Mouse (Mus musculus) kidney, embryonic 15.5 days (tissue): ENCODE results near the gene Msi1. TPM values are rescaled to one million over a fixed set of nuclear protein-coding genes. Genes with fewer than 3 reads are reported as not detected.

Experiments
- ATAC-seq: fragments of 200-750 bp; cut with Nextera tagmentation; replicated peaks from 2 replicates; pipeline ENCODE4 v1.8.0; 2017; ENCODE audit warnings: moderate TSS enrichment; ENCODE audit not compliant: low FRiP score
- H3K27ac ChIP-seq: fragments of 300-500 bp; sonication (generic); 2 replicates; pipeline ENCODE4 v1.5.1; 2015; ENCODE audit warnings: mild to moderate bottlenecking, inconsistent platforms
- H3K27me3 ChIP-seq: fragments of 300-500 bp; sonication (generic); 2 replicates; pipeline ENCODE4 v1.6.1; 2015; ENCODE audit warnings: inconsistent platforms
- H3K36me3 ChIP-seq: fragments of 300-500 bp; sonication (generic); 2 replicates; pipeline ENCODE4 v1.6.1; 2015; ENCODE audit warnings: inconsistent platforms
- H3K4me1 ChIP-seq: fragments of 300-500 bp; sonication (generic); 2 replicates; pipeline ENCODE4 v1.6.1; 2015; ENCODE audit warnings: inconsistent platforms
- H3K4me2 ChIP-seq: fragments of 300-500 bp; sonication (generic); 2 replicates; pipeline ENCODE4 v1.6.1; 2015; ENCODE audit warnings: moderate library complexity, mild to moderate bottlenecking, inconsistent platforms
- H3K4me3 ChIP-seq: fragments of 300-500 bp; sonication (generic); replicated peaks from 2 replicates; pipeline ENCODE4 v1.5.1; 2015; ENCODE audit warnings: mild to moderate bottlenecking, inconsistent platforms
- H3K9ac ChIP-seq: fragments of 300-500 bp; sonication (generic); 2 replicates; pipeline ENCODE4 v1.6.1; 2015; ENCODE audit warnings: mild to moderate bottlenecking, inconsistent platforms
- H3K9me3 ChIP-seq: fragments of 300-500 bp; sonication (generic); replicated peaks from 2 replicates; pipeline ENCODE4 v1.6.1; 2016; ENCODE audit warnings: inconsistent platforms
- WGBS: fragments of 180-500 bp; shearing (Covaris S2); methylation state at CpG from one replicate; pipeline ENCODE4 v1.1.7; 2015; ENCODE audit warnings: mixed read lengths; 5-methylcytosine and 5-hydroxymethylcytosine counted together
- polyA plus RNA-seq: library from polyadenylated mRNA; unstranded; fragments of >200 nt; fragmentation: Nextera tagmentation; extraction: Ambion mirVana; gene quantifications from 2 replicates; pipeline ENCODE4 v1.2.1, GENCODE M21; 2015

The Msi1 gene
- 21.1 and 22.0 TPM in 2 replicates for polyA plus RNA-seq

- Histone ChIP-seq H3K4me2 (peak within 1 kb of the TSS; percentile 88), H3K4me1 (peaks cover 53% of the 10 kb centered on the region), H3K36me3 (peaks cover 13% of the 10 kb centered on the region; the same call in 1 of the 2 replicates), H3K4me3 (peak within 1 kb of the TSS; percentile 97), H3K27me3 (peaks cover 17% of the 10 kb centered on the region), H3K9ac (peak within 1 kb of the TSS; percentile 97), H3K27ac (peak within 1 kb of the TSS; percentile 79), H3K9me3 (no peaks in the 10 kb centered on the region)
- under 1% methylated on average over 39 of the region's 117 CpGs for WGBS
- ATAC-seq = peak; percentile 69
These were observed at the start of gene Msi1 for GRCm38 (mm10) chr5:115429359-115430186. TSS of gene Msi1 (plus strand) at chr5:115429599.

- WGBS = 16% methylated on average over 9 of the region's 9 CpGs
These were observed 37.5 kb upstream of the Msi1 start for GRCm38 (mm10) chr5:115391935-115392334.

GRCm38 (mm10) chr5:115392969-115393368 lies 36.4 kb upstream of the Msi1 start:
- H3K4me2 ChIP-seq = no peak overlapping the region
- ATAC-seq = no peak

More at GRCm38 (mm10) chr5:115391935-115392334, 37.5 kb upstream of the Msi1 start:
- H3K9me3 ChIP-seq = no peaks in the 10 kb centered on the region
- peaks cover 32% of the 10 kb centered on the region for H3K4me1 ChIP-seq
- ATAC-seq = no peak
- H3K4me2 ChIP-seq = no peak overlapping the region
- no peaks in the 10 kb centered on the region for H3K27me3 ChIP-seq
- H3K4me3 ChIP-seq = no peak overlapping the region
- peak overlapping the region; percentile 20; the same call in 1 of the 2 replicates for H3K27ac ChIP-seq
- no peaks in the 10 kb centered on the region for H3K36me3 ChIP-seq
- no peak overlapping the region for H3K9ac ChIP-seq

GRCm38 (mm10) chr5:115394223-115394622 lies 35.2 kb upstream of the Msi1 start:
- H3K27ac ChIP-seq = peak overlapping the region; percentile 60
- no peaks in the 10 kb centered on the region for H3K9me3 ChIP-seq
- H3K4me1 ChIP-seq = peaks cover 47% of the 10 kb centered on the region
- 0 out of 2 replicates have a peak, but pooled peaks cover 3% of the 10 kb centered on the region for H3K27me3 ChIP-seq
- ATAC-seq = peak; percentile 93
- H3K4me2 ChIP-seq = peak overlapping the region; percentile 27
- no peak overlapping the region for H3K4me3 ChIP-seq
- WGBS = 3% methylated on average over 8 of the region's 8 CpGs
- H3K9ac ChIP-seq = no peak overlapping the region
- no peaks in the 10 kb centered on the region for H3K36me3 ChIP-seq

More at GRCm38 (mm10) chr5:115392969-115393368, 36.4 kb upstream of the Msi1 start:
- H3K9me3 ChIP-seq = no peaks in the 10 kb centered on the region
- no peaks in the 10 kb centered on the region for H3K36me3 ChIP-seq
- no peak overlapping the region for H3K27ac ChIP-seq
- peaks cover 35% of the 10 kb centered on the region for H3K4me1 ChIP-seq
- no peak overlapping the region for H3K4me3 ChIP-seq
- H3K9ac ChIP-seq = no peak overlapping the region
- 0 out of 2 replicates have a peak, but pooled peaks cover 3% of the 10 kb centered on the region for H3K27me3 ChIP-seq
- 80% methylated on average over 1 of the region's 1 CpGs for WGBS

- Histone ChIP-seq H3K9me3 (no peaks in the 10 kb centered on the region), H3K27me3 (0 out of 2 replicates have a peak, but pooled peaks cover 3% of the 10 kb centered on the region), H3K27ac (peak overlapping the region; percentile 60), H3K4me2 (peak overlapping the region; percentile 27), H3K9ac (no peak overlapping the region), H3K36me3 (no peaks in the 10 kb centered on the region), H3K4me3 (no peak overlapping the region), H3K4me1 (peaks cover 47% of the 10 kb centered on the region)
- no peak for ATAC-seq
- 10% methylated on average over 10 of the region's 10 CpGs for WGBS
These were observed 34.6 kb upstream of the Msi1 start for GRCm38 (mm10) chr5:115394836-115395235.

- H3K9me3 ChIP-seq = no peaks in the 10 kb centered on the region
- no peak overlapping the region for H3K9ac ChIP-seq
- no peaks in the 10 kb centered on the region for H3K36me3 ChIP-seq
- H3K4me1 ChIP-seq = peaks cover 47% of the 10 kb centered on the region
- no peak for ATAC-seq
- H3K4me2 ChIP-seq = no peak overlapping the region
- 45% methylated on average over 11 of the region's 11 CpGs for WGBS
- H3K4me3 ChIP-seq = no peak overlapping the region
- peaks cover 7% of the 10 kb centered on the region; the same call in 1 of the 2 replicates for H3K27me3 ChIP-seq
- no peak overlapping the region for H3K27ac ChIP-seq
These were observed 32.7 kb upstream of the Msi1 start for GRCm38 (mm10) chr5:115396654-115397053.

GRCm38 (mm10) chr5:115397839-115398780 lies 31.3 kb upstream of the Msi1 start:
- Histone ChIP-seq H3K9ac (peak overlapping the region; percentile 58), H3K4me3 (peak overlapping the region; percentile 46), H3K36me3 (no peaks in the 10 kb centered on the region), H3K9me3 (no peaks in the 10 kb centered on the region), H3K4me1 (peaks cover 42% of the 10 kb centered on the region), H3K27me3 (peaks cover 7% of the 10 kb centered on the region; the same call in 1 of the 2 replicates), H3K4me2 (peak overlapping the region; percentile 88), H3K27ac (peak overlapping the region; percentile 56)
- WGBS = 3% methylated on average over 47 of the region's 48 CpGs
- no peak for ATAC-seq

- WGBS = 86% methylated on average over 8 of the region's 8 CpGs
These were observed 27.3 kb upstream of the Msi1 start for GRCm38 (mm10) chr5:115402063-115402462.

GRCm38 (mm10) chr5:115403436-115404140 lies 25.8 kb upstream of the Msi1 start:
- H3K4me1 ChIP-seq = peaks cover 33% of the 10 kb centered on the region
- no peak overlapping the region for H3K9ac ChIP-seq
- WGBS = 22% methylated on average over 16 of the region's 17 CpGs
- no peak overlapping the region for H3K27ac ChIP-seq
- peaks cover 4% of the 10 kb centered on the region; the same call in 1 of the 2 replicates for H3K27me3 ChIP-seq
- peak overlapping the region; percentile 55 for H3K4me2 ChIP-seq
- H3K9me3 ChIP-seq = no peaks in the 10 kb centered on the region
- no peaks in the 10 kb centered on the region for H3K36me3 ChIP-seq
- no peak for ATAC-seq
- H3K4me3 ChIP-seq = peak overlapping the region; percentile 23; the same call in 1 of the 2 replicates

More at GRCm38 (mm10) chr5:115402063-115402462, 27.3 kb upstream of the Msi1 start:
- no peak overlapping the region for H3K27ac ChIP-seq
- H3K4me2 ChIP-seq = no peak overlapping the region
- no peak overlapping the region for H3K4me3 ChIP-seq
- no peaks in the 10 kb centered on the region for H3K36me3 ChIP-seq
- H3K9me3 ChIP-seq = no peaks in the 10 kb centered on the region
- ATAC-seq = no peak
- no peak overlapping the region for H3K9ac ChIP-seq
- H3K27me3 ChIP-seq = peaks cover 7% of the 10 kb centered on the region; the same call in 1 of the 2 replicates
- peaks cover 37% of the 10 kb centered on the region for H3K4me1 ChIP-seq

GRCm38 (mm10) chr5:115404241-115404794 lies 25.1 kb upstream of the Msi1 start:
- peak; percentile 85 for ATAC-seq
- Histone ChIP-seq H3K4me3 (peak overlapping the region; percentile 23), H3K4me2 (peak overlapping the region; percentile 55), H3K9ac (peak overlapping the region; percentile 35), H3K27ac (peak overlapping the region; percentile 77), H3K9me3 (no peaks in the 10 kb centered on the region), H3K27me3 (peaks cover 4% of the 10 kb centered on the region; the same call in 1 of the 2 replicates), H3K36me3 (no peaks in the 10 kb centered on the region), H3K4me1 (peaks cover 28% of the 10 kb centered on the region)
- 1% methylated on average over 17 of the region's 18 CpGs for WGBS

GRCm38 (mm10) chr5:115405205-115405604 lies 24.2 kb upstream of the Msi1 start:
- Histone ChIP-seq H3K4me1 (peaks cover 28% of the 10 kb centered on the region), H3K4me3 (no peak overlapping the region), H3K36me3 (no peaks in the 10 kb centered on the region), H3K27ac (no peak overlapping the region), H3K27me3 (peaks cover 4% of the 10 kb centered on the region; the same call in 1 of the 2 replicates), H3K4me2 (no peak overlapping the region), H3K9ac (no peak overlapping the region), H3K9me3 (no peaks in the 10 kb centered on the region)
- no peak for ATAC-seq
- 60% methylated on average over 8 of the region's 8 CpGs for WGBS
